Mouse (Mus musculus): ENCODE data around the gene Rpap2.

The Rpap2 gene

DNA sequence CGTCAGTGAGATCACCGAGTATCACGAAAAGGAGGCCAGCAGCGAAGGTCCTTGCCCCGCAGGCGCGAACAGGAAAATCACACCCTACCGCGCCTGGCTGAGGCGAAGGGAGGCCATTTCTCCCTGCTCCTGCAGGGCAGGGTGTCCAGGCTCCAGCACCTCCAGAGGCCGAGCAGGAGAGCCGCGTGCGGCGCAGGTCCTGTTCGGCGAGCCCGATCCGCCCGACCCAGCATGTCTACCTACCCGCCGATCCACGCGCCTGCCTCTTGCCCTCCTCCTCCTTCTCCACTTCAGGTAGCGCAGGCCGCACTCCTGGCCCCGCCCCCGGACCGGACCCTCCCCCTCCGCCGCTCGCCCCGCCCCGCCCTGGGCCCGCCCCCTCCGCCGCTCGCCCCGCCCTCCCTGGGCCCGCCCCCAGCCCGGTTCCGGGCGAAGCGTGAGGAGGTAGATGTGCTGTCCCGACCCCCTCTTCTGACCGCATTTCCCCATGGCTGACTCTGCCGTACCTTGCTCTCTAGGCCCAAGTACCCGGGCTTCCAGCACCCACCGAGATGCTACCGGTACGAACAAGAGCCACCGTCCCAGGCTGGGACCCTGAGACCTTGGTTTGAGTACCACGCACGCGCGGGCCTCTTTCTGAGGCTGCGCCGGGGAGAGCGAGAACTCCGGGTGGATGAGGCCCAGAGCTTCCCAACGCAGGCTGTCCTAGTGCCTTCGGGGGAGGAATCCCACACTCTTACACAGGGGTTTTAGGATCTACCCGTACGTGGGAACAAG, at the start of gene Rpap2, which contains the start of gene Glmn:
Rpap2 (plus strand) TSS at position 73 of the 777 bp plus-strand sequence.
Glmn (minus strand) TSS at position 588 of the 777 bp plus-strand sequence.
- DNase-seq (ENCODE audit: low spot score) = peak; percentile 88

DNA sequence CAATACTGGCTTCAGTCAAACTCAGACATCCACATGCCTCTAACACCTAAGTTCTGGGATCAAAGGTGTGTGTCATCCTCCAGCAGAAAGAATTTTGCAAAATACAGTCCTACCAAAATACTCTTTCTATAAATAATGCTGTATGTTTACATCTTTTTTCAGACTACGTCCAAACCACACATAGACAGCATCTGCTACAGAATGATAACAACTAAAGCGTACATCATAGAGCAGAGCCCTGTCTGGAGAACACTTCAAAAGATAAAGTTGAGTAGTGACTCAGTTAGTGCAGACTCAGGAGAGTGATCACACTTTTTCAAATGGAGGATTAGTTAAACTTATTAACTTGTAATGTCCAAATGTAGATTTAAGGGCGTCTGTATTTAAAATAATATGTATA, 49.2 kb upstream of the Rpap2 start:
- no peak for DNase-seq (ENCODE audit: low spot score)

DNA sequence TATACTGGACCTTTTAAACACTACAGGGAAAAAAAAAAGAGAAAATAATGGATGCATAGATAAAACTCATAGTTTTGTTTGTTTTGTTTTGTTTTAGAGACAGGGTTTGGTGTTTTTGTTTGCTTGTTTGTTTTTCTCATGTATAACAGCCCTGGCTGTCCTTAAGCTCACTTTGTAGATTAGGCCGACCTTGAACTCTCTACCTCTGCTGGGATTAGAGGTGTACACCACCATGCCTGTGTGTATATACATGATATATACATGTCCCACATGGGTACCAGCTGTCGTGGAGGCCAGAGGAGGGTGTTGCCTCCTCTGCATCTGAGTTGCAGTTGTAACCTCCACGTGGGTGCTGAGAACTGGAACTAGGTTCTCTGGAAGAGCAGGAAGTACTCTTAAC, 48.7 kb upstream of the Rpap2 start:
- DNase-seq (ENCODE audit: low spot score) = no peak

DNA sequence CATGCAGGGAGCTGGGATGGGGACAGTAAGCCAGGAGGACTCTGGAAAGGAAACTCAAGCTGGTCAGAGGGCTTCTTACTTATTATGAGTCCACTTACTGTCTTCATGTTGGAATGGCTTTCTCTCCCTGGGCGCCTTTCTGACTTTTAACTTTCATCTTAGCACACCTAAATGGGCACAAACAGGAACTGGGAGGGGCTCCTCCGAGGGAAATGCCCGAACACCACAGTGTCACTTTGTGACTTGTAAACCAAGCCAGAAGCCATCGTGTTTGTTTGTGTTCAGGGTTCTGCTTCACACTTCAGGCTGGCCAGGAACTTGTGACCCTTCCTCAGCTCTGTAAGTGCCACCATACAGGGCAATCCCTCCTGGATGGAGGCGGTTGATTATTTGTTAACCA, 42.8 kb upstream of the Rpap2 start:
- no peak for DNase-seq (ENCODE audit: low spot score)

DNA sequence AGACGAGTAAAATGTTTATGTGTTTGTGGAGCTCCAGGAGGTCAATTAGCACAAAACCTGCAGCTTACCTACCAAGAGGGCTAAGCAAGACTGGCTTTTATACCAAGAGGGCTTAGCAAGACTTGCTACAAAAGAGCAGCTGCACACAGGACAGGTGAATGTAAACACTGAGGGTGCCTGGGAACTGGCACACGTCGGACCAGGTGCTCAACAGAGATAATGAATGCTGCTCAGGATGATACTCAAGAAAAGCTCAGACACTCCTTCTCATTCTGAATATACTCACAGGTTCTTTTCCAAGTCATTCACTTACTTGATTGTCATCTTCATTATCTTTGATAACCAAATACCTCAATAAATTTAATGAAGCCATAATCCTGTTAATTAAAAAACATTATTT, 40.2 kb upstream of the Rpap2 start:
- no peak for DNase-seq (ENCODE audit: low spot score)

DNA sequence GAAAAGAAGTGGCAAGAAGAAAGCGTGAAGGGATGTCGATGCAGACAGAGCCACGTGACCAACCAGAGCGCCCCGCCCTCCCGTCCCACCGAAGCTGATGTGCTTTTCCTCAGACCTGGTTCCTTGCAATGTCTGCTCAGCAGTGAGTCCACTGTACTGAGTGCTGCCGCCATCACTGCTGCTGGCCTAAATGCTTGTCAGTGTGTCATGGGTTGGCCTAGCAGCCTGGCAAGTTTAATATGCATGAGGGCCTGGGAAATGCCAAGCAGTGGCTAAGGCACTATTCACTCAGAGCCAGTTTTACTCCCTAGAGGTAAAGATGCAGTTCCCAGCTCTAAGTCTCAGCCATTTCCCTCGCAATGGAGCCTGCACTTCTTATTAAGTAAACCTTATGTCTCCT, 28.0 kb upstream of the Rpap2 start:
- no peak for DNase-seq (ENCODE audit: low spot score)

DNA sequence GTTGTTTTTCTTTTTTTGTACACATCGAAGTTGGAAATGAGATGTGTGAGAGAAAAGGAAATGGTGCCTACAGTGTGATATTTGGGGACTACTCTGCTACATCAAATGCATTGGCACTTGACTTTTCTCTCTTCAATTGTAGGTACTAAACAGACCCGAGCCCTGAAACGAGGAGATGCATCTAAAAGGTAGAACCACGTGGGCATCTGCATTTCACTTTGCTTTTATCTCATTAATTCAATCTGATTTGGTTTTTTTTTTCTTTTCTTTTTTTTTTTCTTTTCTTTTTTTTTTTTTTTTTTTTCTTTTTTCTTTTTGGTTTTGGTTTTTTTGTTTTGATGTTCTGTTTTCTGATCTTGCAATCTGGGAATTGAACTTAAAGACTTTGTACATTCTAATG, 1.2 kb downstream of the Rpap2 start:
- DNase-seq (ENCODE audit: low spot score) = no peak

DNA sequence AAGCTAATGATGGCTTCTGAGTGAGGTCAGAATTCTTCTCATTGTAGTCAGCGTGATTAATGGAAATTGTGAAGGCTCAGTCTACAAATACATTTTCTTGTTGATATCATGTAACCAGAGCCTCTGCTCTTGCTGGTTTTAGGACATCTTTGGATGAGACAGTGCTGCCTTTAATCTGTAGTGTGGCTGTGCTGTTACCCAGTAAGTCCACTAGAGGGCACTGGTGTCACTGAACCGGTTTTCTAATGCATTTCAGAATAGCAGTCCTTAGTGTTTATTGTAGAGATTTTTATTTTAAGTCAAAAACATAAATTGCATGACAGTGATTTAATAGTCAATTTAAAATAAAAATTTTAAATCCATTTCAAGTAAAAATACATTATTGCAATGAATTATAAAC, 14.1 kb downstream of the Rpap2 start:
- DNase-seq (ENCODE audit: low spot score) = peak; percentile 29

DNA sequence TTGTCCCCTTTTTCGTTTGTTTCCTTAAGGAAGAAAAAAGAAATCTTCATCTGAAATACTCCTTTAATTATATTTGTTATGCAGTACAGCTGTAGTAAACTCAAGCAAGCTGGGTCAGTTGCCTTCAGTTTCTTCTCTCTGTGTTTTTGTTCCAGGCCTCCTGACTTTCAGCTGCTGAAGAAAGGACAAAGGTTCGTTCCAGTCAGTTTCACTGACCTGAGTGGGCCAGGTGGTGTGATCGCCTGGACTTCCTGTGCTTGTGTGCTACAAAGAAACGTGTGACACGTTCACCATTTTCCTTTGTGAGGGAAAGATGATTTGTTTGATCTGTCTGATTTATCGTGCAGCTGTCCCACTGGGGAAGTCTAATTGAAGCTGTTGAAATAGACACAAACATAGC, 20.8 kb downstream of the Rpap2 start:
- no peak for DNase-seq (ENCODE audit: low spot score)

DNA sequence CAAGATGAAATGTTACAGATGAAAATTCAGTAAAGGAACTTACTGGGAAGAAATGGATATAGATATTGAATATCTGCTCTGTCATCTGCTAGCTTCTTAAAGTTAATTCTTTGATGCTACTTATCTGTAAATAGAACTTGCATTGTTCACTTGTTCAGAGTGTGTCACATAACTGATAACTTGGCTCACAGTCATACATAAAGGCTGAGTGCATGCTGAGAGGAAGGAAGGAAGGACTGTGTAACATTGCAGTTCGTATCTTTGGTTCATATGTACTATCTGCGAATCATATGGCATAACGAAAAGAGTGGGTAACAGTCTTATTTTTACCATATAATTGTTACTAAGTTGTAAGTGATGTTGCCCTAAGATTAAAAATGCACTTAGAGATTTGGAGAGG, 24.2 kb downstream of the Rpap2 start:
- DNase-seq (ENCODE audit: low spot score) = no peak

DNA sequence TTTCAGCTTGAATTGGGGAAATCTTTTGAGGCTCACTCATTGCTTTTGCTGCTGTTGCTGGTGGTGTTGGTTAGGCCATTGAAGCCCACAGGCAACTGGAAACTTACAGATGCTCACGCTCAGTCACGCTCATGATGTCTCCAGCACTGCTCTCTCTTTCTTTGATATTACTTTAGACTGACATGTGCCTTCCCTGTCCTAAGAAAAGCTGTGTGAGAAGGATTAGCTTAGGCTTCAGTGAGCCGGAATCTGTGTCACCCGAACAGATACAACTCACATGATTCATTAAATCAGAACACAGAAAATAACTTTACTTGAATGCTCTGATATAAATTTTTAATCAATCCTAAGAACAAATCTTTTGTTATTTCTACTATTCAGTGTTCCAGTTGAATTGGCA, 36.5 kb downstream of the Rpap2 start:
- DNase-seq (ENCODE audit: low spot score) = no peak

DNA sequence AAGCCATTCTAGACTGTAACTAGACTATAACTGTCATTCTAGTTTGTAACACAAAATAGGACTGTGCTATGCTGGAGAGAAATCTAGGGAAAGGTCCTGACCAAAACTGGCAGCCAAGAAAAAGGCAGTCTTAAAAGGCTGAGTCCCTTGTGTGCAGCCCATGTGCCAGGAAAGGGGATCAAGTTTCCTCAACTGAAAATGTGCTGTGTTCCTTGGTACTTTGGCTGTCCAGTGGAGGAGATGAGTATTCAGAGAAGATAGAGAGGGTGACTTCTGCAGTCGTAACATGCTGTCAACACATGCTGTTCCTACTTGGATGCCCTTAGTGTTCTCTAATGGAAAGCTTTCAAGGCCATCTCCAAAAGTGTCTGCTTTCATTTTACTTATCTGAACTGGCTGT, 39.9 kb downstream of the Rpap2 start:
- no peak for DNase-seq (ENCODE audit: low spot score)

DNA sequence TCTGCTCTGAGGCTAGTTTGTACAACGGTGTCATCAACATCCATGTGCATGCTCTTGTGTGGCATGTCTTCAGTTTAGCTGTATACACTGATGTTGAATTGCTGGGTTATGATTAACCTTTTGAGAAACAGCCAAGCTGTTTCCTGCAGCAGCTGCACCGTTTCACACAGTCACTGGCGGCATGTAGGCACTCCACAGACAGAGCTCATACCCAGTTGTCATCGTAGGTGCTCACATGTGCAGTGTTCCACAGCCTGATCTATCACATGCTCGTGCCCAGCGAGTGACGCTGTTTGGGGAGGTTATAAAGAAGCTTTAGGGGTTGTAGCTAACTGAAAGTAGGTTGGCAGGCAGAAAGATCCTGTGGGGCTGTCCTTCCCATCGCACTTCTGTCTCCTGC, 41.2 kb downstream of the Rpap2 start:
- no peak for DNase-seq (ENCODE audit: low spot score)

DNA sequence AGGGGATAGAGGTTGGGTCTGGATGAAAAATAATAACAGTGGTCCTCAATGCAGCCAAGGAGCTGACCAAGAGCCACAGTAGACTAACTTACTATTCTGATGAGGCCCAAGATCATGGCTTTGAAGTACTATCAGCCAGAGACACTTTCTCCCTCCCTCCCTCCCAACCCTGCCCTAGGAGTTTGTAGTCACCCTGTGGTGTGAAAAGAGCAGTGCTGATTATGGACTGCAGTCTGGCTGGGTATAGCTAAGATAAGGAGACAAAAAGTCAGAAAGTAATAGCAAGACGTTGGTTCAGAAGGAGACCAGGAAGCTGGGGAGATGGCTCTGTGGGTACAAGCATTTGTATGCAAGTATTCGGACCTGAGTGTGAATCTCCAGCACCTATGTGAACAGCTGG, 47.4 kb downstream of the Rpap2 start:
- DNase-seq (ENCODE audit: low spot score) = no peak

DNA sequence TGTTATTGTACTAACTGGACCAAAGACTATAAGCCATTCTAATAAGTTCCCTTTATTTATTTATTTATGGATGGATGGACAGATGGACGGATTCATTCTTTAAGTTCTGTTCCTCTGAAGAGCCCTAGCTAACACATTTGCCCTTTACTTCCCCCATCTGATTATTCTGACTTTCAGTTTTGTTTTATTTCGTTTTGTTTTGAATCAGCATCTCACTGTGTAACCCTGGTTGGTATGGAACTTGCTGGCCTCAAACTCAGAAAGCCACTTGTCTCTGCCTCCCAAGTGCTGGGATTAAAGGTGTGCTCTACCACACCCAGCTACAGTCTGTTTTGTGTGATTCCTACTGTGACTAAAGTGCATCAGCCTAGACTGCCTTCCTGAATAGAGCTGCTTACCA, 48.8 kb downstream of the Rpap2 start:
- no peak for DNase-seq (ENCODE audit: low spot score)

DNA sequence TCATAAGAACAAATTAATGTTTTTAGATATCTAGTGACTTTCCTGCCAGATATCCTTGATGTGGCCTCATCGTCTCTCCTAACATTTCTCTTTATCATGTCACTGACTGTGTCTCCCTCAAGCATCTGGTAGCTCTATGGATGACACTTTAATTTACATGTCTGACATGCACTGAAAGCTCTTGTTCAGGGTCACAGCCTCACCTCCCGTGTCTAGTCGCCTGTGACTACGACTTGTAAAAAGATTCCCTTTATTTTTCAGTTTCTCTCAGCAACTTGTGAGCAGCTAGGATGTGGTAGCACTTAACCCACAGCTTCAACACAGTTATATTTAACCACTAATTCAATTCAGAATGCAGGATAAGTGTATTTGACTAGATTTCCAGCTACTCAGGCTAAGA, 50.4 kb downstream of the Rpap2 start:
- no peak for DNase-seq (ENCODE audit: low spot score)

DNA sequence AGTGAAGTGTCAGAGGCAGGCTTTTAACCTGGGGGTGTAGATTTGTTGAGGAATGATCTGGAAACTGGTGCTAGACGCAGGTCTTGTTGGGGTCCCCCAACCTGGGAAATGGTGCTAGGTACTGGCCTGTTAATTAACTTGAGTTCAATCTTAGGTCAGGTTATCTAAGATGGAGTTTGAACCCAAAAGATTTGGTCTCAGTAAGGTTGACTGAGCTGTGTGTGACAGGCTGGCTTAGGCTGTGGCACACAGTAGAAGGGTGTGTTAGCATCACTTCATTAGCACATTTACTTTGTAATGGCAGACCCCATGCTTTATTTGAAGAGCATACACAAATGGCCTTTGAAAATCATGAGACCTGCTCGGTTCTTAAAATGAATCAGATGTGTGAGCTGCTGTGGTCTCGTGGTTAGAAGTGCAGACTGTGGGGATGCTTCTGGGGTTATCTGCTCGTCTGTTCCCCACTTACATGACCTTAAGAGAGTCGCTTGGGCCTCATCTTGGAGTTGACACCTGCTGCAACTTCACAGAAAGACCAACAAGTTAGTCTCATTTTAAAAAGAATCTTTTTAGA, 51.5 kb downstream of the Rpap2 start:
- no peak for DNase-seq (ENCODE audit: low spot score)

DNA sequence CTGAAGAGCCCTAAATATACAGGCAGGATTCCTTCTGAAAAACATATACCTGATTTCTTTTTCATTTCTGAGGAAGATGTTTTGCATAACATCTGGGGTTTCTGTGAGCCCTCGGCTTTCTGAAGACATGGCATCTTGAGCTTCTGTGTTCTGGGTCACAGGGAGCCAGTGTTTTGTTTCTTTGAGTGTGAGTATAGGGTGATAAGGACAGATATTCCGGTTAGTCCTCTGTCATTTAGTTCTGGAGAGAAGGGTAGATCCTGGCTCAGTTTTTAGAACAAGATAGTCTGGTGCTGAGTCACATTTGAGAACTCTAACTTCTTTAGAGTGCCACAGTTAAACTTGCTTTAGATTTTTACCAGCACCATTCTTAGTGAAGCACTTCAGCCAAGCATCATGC, 52.5 kb downstream of the Rpap2 start:
- no peak for DNase-seq (ENCODE audit: low spot score)

DNA sequence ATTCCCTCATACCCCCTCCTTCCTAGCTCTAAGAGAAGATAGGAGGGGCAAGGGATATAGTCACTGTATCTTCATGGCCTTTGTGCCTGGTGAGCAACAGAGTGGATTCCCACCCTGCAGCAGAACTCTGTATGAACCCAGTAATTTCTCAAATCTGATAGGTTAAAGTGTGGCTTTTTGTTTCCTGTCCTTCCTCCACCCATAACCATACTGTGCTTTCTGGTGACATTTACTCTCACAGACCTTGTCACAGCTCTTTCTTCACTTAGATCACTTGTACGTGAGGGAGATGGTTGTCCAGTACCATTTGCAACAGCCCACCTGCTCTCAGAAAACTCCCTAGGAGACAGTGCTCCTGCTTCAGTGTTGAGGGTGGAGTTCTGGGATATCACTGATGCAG, 53.3 kb downstream of the Rpap2 start:
- DNase-seq (ENCODE audit: low spot score) = no peak

DNA sequence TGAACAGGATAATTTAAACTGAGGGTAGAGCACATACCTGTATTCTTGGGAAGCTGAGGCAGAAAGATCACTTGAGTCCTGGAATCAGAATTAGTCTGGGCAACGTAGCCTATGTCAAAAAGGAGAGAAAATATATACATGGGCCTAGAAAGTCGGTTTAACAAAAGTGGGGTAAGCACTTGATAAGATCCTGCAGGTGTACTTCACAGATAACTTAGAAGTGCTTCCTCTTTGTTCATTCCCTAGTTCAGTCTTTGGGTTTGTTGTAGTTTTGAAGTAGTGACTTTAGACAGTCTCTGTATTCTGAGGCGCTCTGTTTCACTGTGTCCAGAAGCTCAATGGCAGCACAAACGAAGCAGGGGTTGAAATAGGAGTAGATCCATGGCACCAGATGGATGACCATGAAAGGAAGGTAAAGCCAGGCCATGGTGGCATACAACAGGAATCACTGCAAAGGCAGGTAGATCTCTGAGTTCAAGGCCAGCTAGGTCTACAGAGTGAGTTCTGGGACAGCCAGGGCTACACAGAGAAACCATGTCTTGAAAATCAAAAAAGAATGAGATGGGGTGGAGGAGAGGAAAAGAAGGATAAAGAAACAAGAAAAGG, 55.0 kb downstream of the Rpap2 start:
- DNase-seq (ENCODE audit: low spot score) = no peak

DNA sequence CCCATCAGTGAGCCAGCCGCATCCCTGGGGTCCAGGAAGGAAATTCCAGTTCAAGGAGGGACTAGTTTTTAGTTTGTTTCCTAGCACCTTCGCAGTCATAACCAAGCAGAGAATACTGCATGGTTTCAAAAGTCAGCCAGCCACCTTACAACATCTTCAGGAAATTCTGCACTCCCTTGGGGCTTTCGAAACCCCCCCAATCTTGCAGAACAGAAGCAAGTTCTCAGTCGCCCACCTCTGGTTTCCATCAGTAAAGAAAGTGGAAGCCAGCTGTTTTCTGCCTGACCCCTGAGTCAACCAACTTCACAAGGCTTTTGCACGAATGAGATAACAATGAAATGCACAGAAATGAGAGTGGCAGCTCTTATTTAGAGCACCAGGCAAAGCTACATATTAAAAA, 81.2 kb downstream of the Rpap2 start:
- no peak for DNase-seq (ENCODE audit: low spot score)

DNA sequence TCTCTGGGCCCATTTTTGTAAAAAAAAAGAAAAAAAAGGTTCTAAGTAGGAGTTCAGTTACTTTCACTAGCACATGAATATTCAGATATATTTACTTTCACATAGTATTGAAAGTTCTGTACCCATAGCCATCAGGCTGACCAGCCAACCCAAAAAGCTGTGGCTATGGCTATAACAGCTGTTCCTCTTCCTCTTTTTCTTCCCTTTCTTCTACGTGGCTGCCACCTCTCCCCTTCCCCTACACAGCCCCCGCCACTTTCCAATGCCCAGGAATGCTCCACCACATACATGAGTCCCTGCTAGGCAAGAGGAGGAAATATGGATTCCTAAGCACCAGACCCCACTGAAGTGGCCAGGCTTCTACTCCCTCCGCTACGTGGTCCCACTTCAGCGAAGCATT, 84.1 kb downstream of the Rpap2 start:
- DNase-seq (ENCODE audit: low spot score) = no peak

DNA sequence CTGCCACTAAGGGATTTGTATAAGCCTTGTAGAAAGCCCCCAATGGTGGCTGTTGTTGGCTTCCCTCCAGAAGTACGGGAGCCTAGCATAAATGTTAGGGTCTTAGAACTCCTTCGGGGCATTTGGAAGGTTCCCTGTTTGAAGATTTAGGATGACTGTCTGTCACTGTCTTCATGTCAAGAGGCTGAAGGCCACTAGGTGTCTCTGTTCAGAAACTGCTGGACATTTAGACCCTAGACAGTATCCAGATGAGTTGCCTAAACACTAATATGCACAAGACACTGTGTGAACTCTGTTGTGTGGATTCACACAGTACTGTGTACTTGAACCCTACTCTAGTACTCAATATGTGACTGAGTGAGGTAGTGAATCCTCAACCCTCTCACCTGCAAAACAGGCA, 87.2 kb downstream of the Rpap2 start:
- no peak for DNase-seq (ENCODE audit: low spot score)

DNA sequence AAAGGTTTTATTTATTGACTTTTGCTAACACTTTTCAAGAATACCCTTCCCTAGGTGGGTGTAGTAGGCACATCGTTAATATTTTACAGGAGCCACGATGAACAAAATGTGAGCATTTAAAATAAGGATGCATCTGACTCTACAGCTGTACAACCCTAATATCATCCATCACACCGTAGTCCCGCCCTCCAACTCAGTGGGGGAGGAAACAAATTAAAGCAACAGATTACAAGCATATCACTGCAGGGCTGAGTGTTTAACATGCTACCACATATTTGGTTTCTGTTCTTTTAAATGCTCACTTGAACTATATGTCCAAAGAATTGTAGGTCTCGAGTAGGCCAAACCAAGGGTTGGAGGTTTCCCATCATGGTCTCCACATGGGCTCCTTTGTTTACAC, 90.0 kb downstream of the Rpap2 start:
- no peak for DNase-seq (ENCODE audit: low spot score)

All from ovary, postnatal 36 days (tissue).